Comparison of ENCODE assay signal across 8 mouse cellular contexts in the genomic region with DNA sequence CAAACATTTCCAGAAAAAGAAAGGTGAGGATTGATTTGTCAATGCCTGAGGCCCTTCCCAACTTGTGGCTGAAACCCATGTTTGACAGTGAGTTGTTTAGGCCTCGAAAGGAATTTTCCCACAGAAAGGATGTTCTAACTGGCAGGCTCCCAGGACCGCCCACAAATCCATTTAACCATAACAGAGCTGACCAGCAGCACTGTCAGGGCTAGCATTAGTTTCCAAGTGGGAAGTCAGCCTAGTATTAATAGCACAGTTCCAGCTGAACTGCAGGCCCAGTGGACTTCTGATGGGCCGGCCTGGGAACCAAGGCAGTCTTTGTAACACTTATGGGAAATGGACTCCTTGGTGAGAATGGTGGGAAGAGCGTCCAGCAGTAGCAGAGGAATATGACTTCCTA.
A peak's percentile ranks its signal among the peaks of the same experiment; 100 is the strongest.
DNase-seq lines count a peak whose midpoint lies in the region; ATAC-seq and TF ChIP-seq lines count a peak whose summit lies in the region.

No protein-coding gene starts in this region.

- ATAC-seq in heart, embryonic 12.5 days (ENCODE audit: insufficient number of reproducible peaks, low FRiP score), result no peak
- no peak for ATAC-seq in kidney, postnatal 0 days (replicated peaks; ENCODE audit: low FRiP score, low read depth)
- no peak for ATAC-seq in stomach, embryonic 16.5 days (ENCODE audit: insufficient read depth, low FRiP score)

- H3K4me1 ChIP-seq in heart, embryonic 12.5 days (replicated peaks), result 0 out of 2 replicates have a peak, but pooled peaks cover 3% of the 10 kb centered on the region
- H3K4me1 ChIP-seq in kidney, postnatal 0 days (replicated peaks; ENCODE audit: insufficient read depth, low read length), result no peaks in the 10 kb centered on the region
- H3K4me1 ChIP-seq in stomach, embryonic 16.5 days (ENCODE audit: control insufficient read depth, insufficient read depth, low read length), result no peaks in the 10 kb centered on the region

- no peak overlapping the region for H3K4me2 ChIP-seq in heart, embryonic 12.5 days
- H3K4me2 ChIP-seq in kidney, postnatal 0 days (ENCODE audit: low read length), result no peak overlapping the region
- H3K4me2 ChIP-seq in stomach, embryonic 16.5 days (ENCODE audit: low read depth, low read length), result no peak overlapping the region

- DNase-seq in heart, adult 11 months, result peak; percentile 95
- peak; percentile 6 for DNase-seq in right cerebral cortex, postnatal 14 days
- no peak for DNase-seq in right cerebral cortex, postnatal 36 days (ENCODE audit: low spot score in 2 of 2)
- DNase-seq in kidney, postnatal 0 days (ENCODE audit: low spot score), result peak; percentile 18
- no peak for DNase-seq in thymus, postnatal 0 days (ENCODE audit: low spot score)
- no peak for DNase-seq in retina, embryonic 14.5 days (ENCODE audit: low spot score)

- H3K36me3 ChIP-seq in heart, embryonic 12.5 days, result no peaks in the 10 kb centered on the region
- H3K36me3 ChIP-seq in kidney, postnatal 0 days (ENCODE audit: insufficient read depth, low read length), result no peaks in the 10 kb centered on the region
- H3K36me3 ChIP-seq in stomach, embryonic 16.5 days (ENCODE audit: control insufficient read depth, insufficient read depth, low read length), result no peaks in the 10 kb centered on the region

- 61% methylated on average over 4 of the region's 4 CpGs for WGBS in heart, embryonic 12.5 days
- WGBS in kidney, postnatal 0 days, result 63% methylated on average over 4 of the region's 4 CpGs
- WGBS in stomach, embryonic 16.5 days, result 53% methylated on average over 4 of the region's 4 CpGs

- TF ChIP-seq CTCF in kidney, postnatal 0 days (IDR thresholded peaks at IDR 0.05; ENCODE audit: low read depth), result no peak

- no peaks in the 10 kb centered on the region for H3K9me3 ChIP-seq in heart, embryonic 12.5 days (replicated peaks)
- H3K9me3 ChIP-seq in kidney, postnatal 0 days (replicated peaks; ENCODE audit: low read length), result no peaks in the 10 kb centered on the region
- H3K9me3 ChIP-seq in stomach, embryonic 16.5 days (replicated peaks; ENCODE audit: control insufficient read depth, low read length), result no peaks in the 10 kb centered on the region

- H3K9ac ChIP-seq in heart, embryonic 12.5 days, result no peak overlapping the region
- no peak overlapping the region for H3K9ac ChIP-seq in kidney, postnatal 0 days (ENCODE audit: low read depth, low read length)
- no peak overlapping the region for H3K9ac ChIP-seq in stomach, embryonic 16.5 days (ENCODE audit: low read length)

- no peaks in the 10 kb centered on the region for H3K27me3 ChIP-seq in heart, embryonic 12.5 days (replicated peaks)
- no peaks in the 10 kb centered on the region for H3K27me3 ChIP-seq in kidney, postnatal 0 days (ENCODE audit: insufficient read depth, low read length)
- no peaks in the 10 kb centered on the region; the same call in 1 of the 2 replicates for H3K27me3 ChIP-seq in stomach, embryonic 16.5 days (ENCODE audit: control insufficient read depth, insufficient read depth, low read length)

- H3K27ac ChIP-seq in heart, embryonic 12.5 days (ENCODE audit: poor library complexity, severe bottlenecking), result no peak overlapping the region
- H3K27ac ChIP-seq in kidney, postnatal 0 days, result no peak overlapping the region
- peak overlapping the region; percentile 46; the same call in 1 of the 2 replicates for H3K27ac ChIP-seq in stomach, embryonic 16.5 days (ENCODE audit: low read length)

- no peak overlapping the region for H3K4me3 ChIP-seq in heart, embryonic 12.5 days
- H3K4me3 ChIP-seq in kidney, postnatal 0 days (replicated peaks; ENCODE audit: low read depth, low read length), result no peak overlapping the region
- no peak overlapping the region for H3K4me3 ChIP-seq in stomach, embryonic 16.5 days (replicated peaks; ENCODE audit: low read length)

Comparison
In these comparisons a context has a peak if more than half of its experiments do, and no peak if none do; other contexts are left out.
1. DNase-seq: peak in heart, adult 11 months (single experiment), right cerebral cortex, postnatal 14 days (single experiment) and kidney, postnatal 0 days (single experiment); none in right cerebral cortex, postnatal 36 days (0 of 2), thymus, postnatal 0 days (single experiment) and retina, embryonic 14.5 days (single experiment).